Mouse (Mus musculus): ENCODE measurements around the gene Ugt1a2.

The Ugt1a2 gene

GRCm38 (mm10) chr1:88258881-88259642, 58.7 kb downstream of the Ugt1a2 start:
- no peak for DNase-seq

GRCm38 (mm10) chr1:88259643-88260024, 59.2 kb downstream of the Ugt1a2 start:
- no peak for DNase-seq

- DNase-seq = no peak
Observed at GRCm38 (mm10) chr1:88260114-88260513, 59.7 kb downstream of the Ugt1a2 start.

GRCm38 (mm10) chr1:88260604-88261377, 60.4 kb downstream of the Ugt1a2 start:
- no peak for DNase-seq

GRCm38 (mm10) chr1:88261706-88262105, 61.3 kb downstream of the Ugt1a2 start:
- no peak for DNase-seq

GRCm38 (mm10) chr1:88262255-88262654, 61.9 kb downstream of the Ugt1a2 start:
- DNase-seq = peak in 1 of 2 experiments; percentile 71

- no peak for DNase-seq
Observed at GRCm38 (mm10) chr1:88262961-88263360, 62.6 kb downstream of the Ugt1a2 start.

GRCm38 (mm10) chr1:88263778-88264177, 63.4 kb downstream of the Ugt1a2 start:
- no peak for DNase-seq

GRCm38 (mm10) chr1:88264237-88264868, 64.0 kb downstream of the Ugt1a2 start:
- DNase-seq = no peak

- no peak for DNase-seq
Observed at GRCm38 (mm10) chr1:88264869-88265240, 64.5 kb downstream of the Ugt1a2 start.

GRCm38 (mm10) chr1:88266123-88266522, 65.7 kb downstream of the Ugt1a2 start:
- no peak for DNase-seq

- DNase-seq = no peak
Observed at GRCm38 (mm10) chr1:88267489-88267888, 67.1 kb downstream of the Ugt1a2 start.

- peak in 1 of 2 experiments; percentile 9 for DNase-seq
Observed at GRCm38 (mm10) chr1:88268070-88268469, 67.7 kb downstream of the Ugt1a2 start.
